Mouse (Mus musculus) MEL (cell line): ENCODE measurements around the gene Arsb. TPM values are rescaled to one million over a fixed set of nuclear protein-coding genes. Genes with fewer than 3 reads are reported as not detected.

Experiments
- DNase-seq: peaks from one replicate; pipeline ENCODE4 v3.0.0; 2011; ENCODE audit warnings: low read depth, low spot score
- H3K27ac ChIP-seq: 2 replicates; pipeline ENCODE4 v1.5.1; 2012; ENCODE audit warnings: low read depth, mild to moderate bottlenecking, control low read depth, low read length, moderate library complexity; ENCODE audit not compliant: control insufficient read depth
- H3K27me3 ChIP-seq, 2 experiments: fragments of 150-350 bp in 1 of 2; sonication (generic) in 1 of 2; 2 replicates each; pipeline ENCODE4 v1.6.1; 2012; ENCODE audit warnings: low read length in 2 of 2, mild to moderate bottlenecking in 2 of 2, improper control_type of control experiment in 1 of 2, moderate library complexity in 1 of 2; ENCODE audit not compliant: insufficient read depth in 2 of 2, control insufficient read depth in 1 of 2
- H3K36me3 ChIP-seq, 2 experiments: 2 replicates each; pipeline ENCODE4 v1.6.1; 2012 to 2014; ENCODE audit warnings: low read length in 2 of 2, improper control_type of control experiment in 1 of 2, inconsistent platforms in 1 of 2, mild to moderate bottlenecking in 1 of 2; ENCODE audit not compliant: insufficient read depth in 2 of 2, control insufficient read depth in 1 of 2
- H3K4me1 ChIP-seq, 2 experiments: fragments of 150-350 bp in 1 of 2; sonication (generic) in 1 of 2; 2 replicates each; pipeline ENCODE4 v1.6.1; 2012; ENCODE audit warnings: low read length in 2 of 2, improper control_type of control experiment in 1 of 2, mild to moderate bottlenecking in 1 of 2; ENCODE audit not compliant: insufficient read depth in 2 of 2, control insufficient read depth in 1 of 2
- H3K4me3 ChIP-seq, 2 experiments: fragments of 150-350 bp in 1 of 2; sonication (generic) in 1 of 2; 2 replicates each; pipeline ENCODE4 v1.5.1; 2012; ENCODE audit warnings: low read depth in 2 of 2, low read length in 2 of 2, mild to moderate bottlenecking in 2 of 2, moderate library complexity in 2 of 2, control low read depth in 1 of 2, improper control_type of control experiment in 1 of 2; ENCODE audit not compliant: control insufficient read depth in 1 of 2, insufficient read depth in 1 of 2
- H3K79me2 ChIP-seq: 2 replicates; pipeline ENCODE4 v1.6.1; 2012; ENCODE audit warnings: mild to moderate bottlenecking, low read length, moderate library complexity; ENCODE audit not compliant: control insufficient read depth, poor library complexity, insufficient read depth
- H3K9ac ChIP-seq: 2 replicates; pipeline ENCODE4 v1.6.1; 2012; ENCODE audit warnings: low read depth, mild to moderate bottlenecking, control low read depth, low read length, moderate library complexity; ENCODE audit not compliant: control insufficient read depth, poor library complexity, severe bottlenecking
- H3K9me3 ChIP-seq: fragments of 150-350 bp; sonication (generic); replicated peaks from 2 replicates; pipeline ENCODE4 v1.6.1; 2012; ENCODE audit warnings: mild to moderate bottlenecking, low read length, improper control_type of control experiment, moderate library complexity; ENCODE audit not compliant: insufficient read depth
- BHLHE40 ChIP-seq: IDR thresholded peaks from 2 replicates; pipeline ENCODE4 v1.6.1; 2012; ENCODE audit warnings: low read depth, mild to moderate bottlenecking, inconsistent platforms, low read length, improper control_type of control experiment, borderline replicate concordance
- CHD1 ChIP-seq: IDR thresholded peaks from 2 replicates; pipeline ENCODE4 v1.6.1; 2012; ENCODE audit warnings: low read depth, mild to moderate bottlenecking, inconsistent platforms, low read length, improper control_type of control experiment
- CHD2 ChIP-seq: IDR thresholded peaks from 2 replicates; pipeline ENCODE4 v1.6.1; 2011; ENCODE audit warnings: low read length, improper control_type of control experiment
- EP300 ChIP-seq, 2 experiments: IDR thresholded peaks; 2 replicates each; pipeline ENCODE4 v1.6.1; 2011; ENCODE audit warnings: improper control_type of control experiment in 2 of 2, low read length in 2 of 2, low read depth in 1 of 2, mild to moderate bottlenecking in 1 of 2
- GABPA ChIP-seq: IDR thresholded peaks from 2 replicates; pipeline ENCODE4 v1.6.1; 2012; ENCODE audit warnings: low read depth, mild to moderate bottlenecking, inconsistent platforms, low read length, improper control_type of control experiment, moderate library complexity
- JUND ChIP-seq: IDR thresholded peaks from 2 replicates; pipeline ENCODE4 v1.6.1; 2011; ENCODE audit warnings: low read depth, mild to moderate bottlenecking, improper control_type of control experiment, low read length
- KAT2A ChIP-seq: conservative IDR thresholded peaks from 2 replicates; pipeline ENCODE4 v1.6.1; 2012; ENCODE audit warnings: low read depth, low read length, improper control_type of control experiment, inconsistent platforms
- MAZ ChIP-seq: IDR thresholded peaks from 2 replicates; pipeline ENCODE4 v1.6.1; 2012; ENCODE audit warnings: low read depth, mild to moderate bottlenecking, inconsistent platforms, low read length, improper control_type of control experiment
- MXI1 ChIP-seq: IDR thresholded peaks from 2 replicates; pipeline ENCODE4 v1.6.1; 2011; ENCODE audit warnings: mild to moderate bottlenecking, low read depth, low read length, improper control_type of control experiment
- MYB ChIP-seq: IDR thresholded peaks from 2 replicates; pipeline ENCODE4 v1.6.1; 2011; ENCODE audit warnings: mild to moderate bottlenecking, low read depth, low read length, improper control_type of control experiment
- MYC ChIP-seq: IDR thresholded peaks from 2 replicates; pipeline ENCODE4 v1.6.1; 2011; ENCODE audit warnings: low read depth, mild to moderate bottlenecking, low read length, improper control_type of control experiment, moderate library complexity
- POLR2AphosphoS2 ChIP-seq: IDR thresholded peaks from 2 replicates; pipeline ENCODE4 v1.6.1; 2011; ENCODE audit warnings: low read length, improper control_type of control experiment
- RAD21 ChIP-seq: IDR thresholded peaks from 2 replicates; pipeline ENCODE4 v1.6.1; 2011; ENCODE audit warnings: mild to moderate bottlenecking, low read depth, low read length, improper control_type of control experiment
- SIN3A ChIP-seq: IDR thresholded peaks from 2 replicates; pipeline ENCODE4 v1.6.1; 2012; ENCODE audit warnings: low read length, improper control_type of control experiment, inconsistent platforms
- SMC3 ChIP-seq: IDR thresholded peaks from 2 replicates; pipeline ENCODE4 v1.6.1; 2011; ENCODE audit warnings: low read depth, low read length, improper control_type of control experiment
- TAL1 ChIP-seq: IDR thresholded peaks from 2 replicates; pipeline ENCODE4 v1.6.1; 2012; ENCODE audit warnings: mild to moderate bottlenecking, inconsistent platforms, low read length, moderate library complexity, mixed read lengths
- TCF12 ChIP-seq: IDR thresholded peaks from 2 replicates; pipeline ENCODE4 v1.6.1; 2014; ENCODE audit warnings: low read depth, mild to moderate bottlenecking, inconsistent platforms, low read length, improper control_type of control experiment, moderate library complexity
- UBTF ChIP-seq: IDR thresholded peaks from 2 replicates; pipeline ENCODE4 v1.6.1; 2012; ENCODE audit warnings: low read depth, mild to moderate bottlenecking, inconsistent platforms, low read length, improper control_type of control experiment, moderate library complexity, borderline replicate concordance; ENCODE audit not compliant: insufficient read depth
- USF1 ChIP-seq: IDR thresholded peaks from 2 replicates; pipeline ENCODE4 v1.6.1; 2014; ENCODE audit warnings: low read depth, mild to moderate bottlenecking, inconsistent platforms, low read length, improper control_type of control experiment, moderate library complexity
- USF2 ChIP-seq, 2 experiments: IDR thresholded peaks; 2 replicates each; pipeline ENCODE4 v1.6.1; 2011 to 2012; ENCODE audit warnings: improper control_type of control experiment in 2 of 2, low read length in 2 of 2, borderline replicate concordance in 1 of 2, inconsistent platforms in 1 of 2, low read depth in 1 of 2, mild to moderate bottlenecking in 1 of 2; ENCODE audit not compliant: insufficient read depth in 1 of 2
- ZC3H11A ChIP-seq: IDR thresholded peaks from 2 replicates; pipeline ENCODE4 v1.6.1; 2012; ENCODE audit warnings: low read depth, mild to moderate bottlenecking, inconsistent platforms, low read length, improper control_type of control experiment
- ZNF384 ChIP-seq: IDR thresholded peaks from 2 replicates; pipeline ENCODE4 v1.6.1; 2012; ENCODE audit warnings: low read depth, mild to moderate bottlenecking, inconsistent platforms, low read length, improper control_type of control experiment
- polyA plus RNA-seq, 2 experiments: library from polyadenylated mRNA; stranded (reverse) in 1 of 2; unstranded in 1 of 2; fragments of >175 nt in 1 of 2; fragments of >200 nt in 1 of 2; gene quantifications; 2 replicates each; pipeline versions ENCODE4 v1.2.1 to v1.2.4; 2012; ENCODE audit warnings: low replicate concordance in 2 of 2, low read depth in 1 of 2; ENCODE audit not compliant: insufficient read length in 2 of 2, insufficient read depth in 1 of 2, missing spikeins in 1 of 2
- total RNA-seq: library from RNA; depleted of rRNA; stranded (reverse); fragments of 300-350 nt; gene quantifications from 2 replicates; pipeline ENCODE4 v1.2.3, GENCODE M21; 2012

Arsb gene
- total and polyA plus RNA-seq, 3 experiments: 0.04 to 0.07 TPM; not detected in 1

DNA sequence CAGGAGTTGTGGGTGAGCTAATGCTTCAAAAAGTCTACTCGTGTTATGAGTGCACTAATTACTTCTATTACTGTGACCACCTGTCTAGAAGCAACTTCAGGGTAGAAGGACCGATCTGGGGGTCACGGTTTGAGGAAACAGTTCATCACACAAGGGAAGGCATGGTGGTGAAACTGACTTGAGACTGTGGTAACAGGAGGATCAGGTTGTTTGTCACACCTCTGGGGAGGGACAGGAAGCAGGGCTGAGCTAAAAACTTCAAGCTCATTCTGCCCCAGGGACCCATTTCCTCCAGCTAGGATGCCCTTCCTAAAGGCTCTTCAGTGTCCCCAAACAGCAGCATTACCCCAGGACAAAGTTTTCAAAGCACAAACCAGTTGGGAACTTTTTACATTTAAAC, 8.6 kb upstream of the Arsb start:
- TF ChIP-seq GABPA (no peak), SIN3A (no peak), USF1 (no peak), MYB (no peak), MYC (no peak), MAZ (no peak), EP300 (IDR thresholded peaks at IDR 0.05; ENCODE audit: low read depth in 1 of 2, low read length in 2 of 2) (no peak), POLR2AphosphoS2 (no peak), KAT2A (no peak), BHLHE40 (no peak)
- DNase-seq: no peak
- no peaks in the 10 kb centered on the region for H3K79me2 ChIP-seq
- H3K9me3 ChIP-seq: no peaks in the 10 kb centered on the region
- no peak overlapping the region for H3K9ac ChIP-seq
- H3K27ac ChIP-seq: no peak overlapping the region
- H3K27me3 ChIP-seq: no peaks in the 10 kb centered on the region
- H3K36me3 ChIP-seq: no peaks in the 10 kb centered on the region
- no peak overlapping the region for H3K4me3 ChIP-seq
- H3K4me1 ChIP-seq: no peaks in the 10 kb centered on the region

DNA sequence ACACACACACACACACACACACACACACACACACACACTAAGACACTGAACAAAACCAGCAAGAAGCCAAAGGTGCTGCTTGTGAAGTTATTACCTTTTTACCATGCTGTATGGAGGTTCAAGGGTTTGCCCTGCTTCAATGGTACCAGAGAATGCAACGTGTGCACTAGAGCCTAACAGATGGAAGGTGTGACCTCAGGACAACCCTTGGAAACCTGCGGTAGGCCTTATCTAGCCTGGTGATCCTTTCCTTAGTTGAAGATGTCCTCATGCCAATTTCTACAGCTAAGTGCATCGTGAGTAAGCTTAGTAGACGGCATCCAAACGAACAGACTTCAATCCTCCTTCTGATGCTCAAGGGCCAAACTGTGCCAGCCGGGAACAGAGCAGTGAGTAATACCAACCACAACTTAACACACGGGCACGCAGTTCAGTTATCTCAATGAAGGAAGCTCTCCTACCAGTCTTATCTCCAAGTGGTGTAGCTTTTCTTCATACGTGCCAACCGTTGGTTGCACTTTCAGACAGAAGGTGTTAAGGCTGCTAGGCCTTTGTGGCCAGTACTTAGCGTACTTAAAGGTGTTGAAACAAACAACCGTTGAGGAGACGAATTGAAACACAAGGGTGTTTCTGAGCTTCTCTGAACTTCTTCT, 7.0 kb upstream of the Arsb start:
- no peak for TF ChIP-seq ZC3H11A
- TF ChIP-seq MXI1: no peak
- TF ChIP-seq TAL1: no peak
- TF ChIP-seq CHD1: no peak
- TF ChIP-seq USF1: no peak
- no peak for TF ChIP-seq SMC3
- TF ChIP-seq CHD2: no peak
- no peak for TF ChIP-seq USF2 (IDR thresholded peaks at IDR 0.05; ENCODE audit: borderline replicate concordance in 1 of 2, insufficient read depth in 1 of 2, low read depth in 1 of 2, low read length in 2 of 2)
- TF ChIP-seq TCF12: no peak
- TF ChIP-seq BHLHE40: no peak
- no peak for TF ChIP-seq JUND
- TF ChIP-seq RAD21: no peak
- TF ChIP-seq ZNF384: no peak
- TF ChIP-seq UBTF: no peak
- H3K27ac ChIP-seq: no peak overlapping the region
- DNase-seq: no peak
- H3K27me3 ChIP-seq: no peaks in the 10 kb centered on the region
- H3K4me1 ChIP-seq: no peaks in the 10 kb centered on the region
- H3K79me2 ChIP-seq: no peaks in the 10 kb centered on the region
- no peak overlapping the region for H3K4me3 ChIP-seq
- no peak overlapping the region for H3K9ac ChIP-seq
- H3K36me3 ChIP-seq: no peaks in the 10 kb centered on the region
- no peaks in the 10 kb centered on the region for H3K9me3 ChIP-seq
